Mouse (Mus musculus) forebrain, embryonic 11.5 days (tissue): Measurements from ENCODE around the gene Ss18l1. TPM values are rescaled to one million over a fixed set of nuclear protein-coding genes. Genes with fewer than 3 reads are reported as not detected.
A peak's percentile ranks its signal among the peaks of the same experiment; 100 is the strongest.

Source experiments
- ATAC-seq: fragments of 200-750 bp; cut with Nextera tagmentation; replicated peaks from 2 replicates; pipeline ENCODE4 v1.8.0; 2017; ENCODE audit warnings: moderate TSS enrichment; ENCODE audit not compliant: low FRiP score
- DNase-seq: peaks from one replicate; pipeline ENCODE4 v3.0.0-alpha.2; 2017; ENCODE audit warnings: low spot score
- H3K27ac ChIP-seq: fragments of 300-500 bp; sonication (generic); 2 replicates; pipeline ENCODE4 v1.5.1; 2014; ENCODE audit warnings: low read depth, low read length
- H3K27me3 ChIP-seq: fragments of 300-500 bp; sonication (generic); 2 replicates; pipeline ENCODE4 v1.6.1; 2014; ENCODE audit warnings: mild to moderate bottlenecking, low read length, mixed read lengths; ENCODE audit not compliant: control insufficient read depth, insufficient read depth
- H3K36me3 ChIP-seq: fragments of 300-500 bp; sonication (generic); 2 replicates; pipeline ENCODE4 v1.6.1; 2014; ENCODE audit warnings: mild to moderate bottlenecking, low read length, moderate library complexity, mixed read lengths; ENCODE audit not compliant: control insufficient read depth, insufficient read depth
- H3K4me1 ChIP-seq: fragments of 300-500 bp; sonication (generic); replicated peaks from 2 replicates; pipeline ENCODE4 v1.6.1; 2014; ENCODE audit warnings: low read length, mixed read lengths; ENCODE audit not compliant: control insufficient read depth, insufficient read depth
- H3K4me2 ChIP-seq: fragments of 300-500 bp; sonication (generic); 2 replicates; pipeline ENCODE4 v1.6.1; 2014; ENCODE audit warnings: low read depth, mild to moderate bottlenecking, low read length, moderate library complexity, mixed read lengths; ENCODE audit not compliant: severe bottlenecking
- H3K4me3 ChIP-seq: fragments of 300-500 bp; sonication (generic); 2 replicates; pipeline ENCODE4 v1.5.1; 2014; ENCODE audit warnings: low read depth, low read length
- H3K9ac ChIP-seq: fragments of 300-500 bp; sonication (generic); 2 replicates; pipeline ENCODE4 v1.6.1; 2014; ENCODE audit warnings: low read length
- H3K9me3 ChIP-seq: fragments of 300-500 bp; sonication (generic); 2 replicates; pipeline ENCODE4 v1.6.1; 2016; ENCODE audit warnings: low read length, mixed read lengths; ENCODE audit not compliant: control insufficient read depth
- WGBS: fragments of 180-500 bp; shearing (Covaris S2); extraction: QIAGEN DNeasy Blood & Tissue Kit; methylation state at CpG from one replicate; pipeline ENCODE4 v1.1.7; 2014; 5-methylcytosine and 5-hydroxymethylcytosine counted together
- polyA plus RNA-seq: library from polyadenylated mRNA; unstranded; fragments of >200 nt; fragmentation: Nextera tagmentation; extraction: Ambion mirVana; gene quantifications from 2 replicates; pipeline ENCODE4 v1.2.1, GENCODE M21; 2014

The Ss18l1 gene
- polyA plus RNA-seq, 1 experiment from 2014 or later: 17.8 TPM

- DNase-seq (peak; percentile 86), ATAC-seq (peak; percentile 52)
- Histone ChIP-seq H3K4me3 (peak overlapping the region; percentile 98), H3K27me3 (no peaks in the 10 kb centered on the region), H3K9ac (peak overlapping the region; percentile 89), H3K9me3 (no peaks in the 10 kb centered on the region), H3K4me2 (peak overlapping the region; percentile 71), H3K4me1 (peaks cover 4% of the 10 kb centered on the region; the same call in 1 of the 2 replicates), H3K27ac (peak overlapping the region; percentile 84), H3K36me3 (peaks cover 6% of the 10 kb centered on the region)
- WGBS: under 1% methylated on average over 63 of the region's 66 CpGs
Measured at GRCm38 (mm10) chr2:180042858-180043515, 678 bp downstream of the Ss18l1 start.

- peaks cover 4% of the 10 kb centered on the region; the same call in 1 of the 2 replicates for H3K4me1 ChIP-seq
- ATAC-seq: no peak
- no peak overlapping the region for H3K27ac ChIP-seq
- H3K36me3 ChIP-seq: no peaks in the 10 kb centered on the region
- no peak overlapping the region for H3K9ac ChIP-seq
- H3K4me2 ChIP-seq: no peak overlapping the region
- no peaks in the 10 kb centered on the region for H3K27me3 ChIP-seq
- DNase-seq: no peak
- 54% methylated on average over 4 of the region's 4 CpGs for WGBS
- no peaks in the 10 kb centered on the region for H3K9me3 ChIP-seq
- H3K4me3 ChIP-seq: no peak overlapping the region
Measured at GRCm38 (mm10) chr2:180045283-180045682, 3.0 kb downstream of the Ss18l1 start.

GRCm38 (mm10) chr2:180047580-180047979 is 5.3 kb downstream of the Ss18l1 start:
- DNase-seq (no peak), ATAC-seq (no peak)
- H3K9ac ChIP-seq: no peak overlapping the region
- WGBS: 90% methylated on average over 3 of the region's 3 CpGs
- H3K4me3 ChIP-seq: no peak overlapping the region
- H3K4me1 ChIP-seq: no peaks in the 10 kb centered on the region; the same call in 1 of the 2 replicates
- H3K27ac ChIP-seq: no peak overlapping the region
- no peaks in the 10 kb centered on the region for H3K27me3 ChIP-seq
- no peaks in the 10 kb centered on the region for H3K36me3 ChIP-seq
- no peaks in the 10 kb centered on the region for H3K9me3 ChIP-seq
- no peak overlapping the region for H3K4me2 ChIP-seq

- no peaks in the 10 kb centered on the region for H3K36me3 ChIP-seq
- H3K4me2 ChIP-seq: no peak overlapping the region
- no peak for ATAC-seq
- H3K4me3 ChIP-seq: no peak overlapping the region
- no peaks in the 10 kb centered on the region for H3K9me3 ChIP-seq
- no peak for DNase-seq
- no peaks in the 10 kb centered on the region for H3K27me3 ChIP-seq
- H3K9ac ChIP-seq: no peak overlapping the region
- no peak overlapping the region for H3K27ac ChIP-seq
- no peaks in the 10 kb centered on the region; the same call in 1 of the 2 replicates for H3K4me1 ChIP-seq
- 93% methylated on average over 18 of the region's 18 CpGs for WGBS
Measured at GRCm38 (mm10) chr2:180047980-180048635, 5.8 kb downstream of the Ss18l1 start.

GRCm38 (mm10) chr2:180050986-180051385 is 8.7 kb downstream of the Ss18l1 start:
- H3K27me3 ChIP-seq: no peaks in the 10 kb centered on the region
- H3K4me1 ChIP-seq: no peaks in the 10 kb centered on the region
- no peak overlapping the region for H3K9ac ChIP-seq
- H3K9me3 ChIP-seq: no peaks in the 10 kb centered on the region
- 27% methylated on average over 5 of the region's 5 CpGs for WGBS
- H3K4me3 ChIP-seq: no peak overlapping the region
- peaks cover 7% of the 10 kb centered on the region for H3K36me3 ChIP-seq
- DNase-seq (peak; percentile 88), ATAC-seq (peak; percentile 55; the same call in 1 of the 2 replicates)
- no peak overlapping the region for H3K27ac ChIP-seq
- no peak overlapping the region for H3K4me2 ChIP-seq

- Histone ChIP-seq H3K36me3 (peaks cover 7% of the 10 kb centered on the region), H3K27me3 (no peaks in the 10 kb centered on the region), H3K4me2 (no peak overlapping the region), H3K4me1 (no peaks in the 10 kb centered on the region), H3K27ac (no peak overlapping the region), H3K9ac (no peak overlapping the region), H3K9me3 (no peaks in the 10 kb centered on the region), H3K4me3 (no peak overlapping the region)
- DNase-seq: no peak
- 93% methylated on average over 14 of the region's 14 CpGs for WGBS
- 0 out of 2 replicates have a peak, but pooled peaks have one; percentile 42 for ATAC-seq
Measured at GRCm38 (mm10) chr2:180051986-180052733, 9.9 kb downstream of the Ss18l1 start.

- H3K9ac ChIP-seq: no peak overlapping the region
- H3K27me3 ChIP-seq: no peaks in the 10 kb centered on the region
- no peak overlapping the region for H3K4me2 ChIP-seq
- H3K27ac ChIP-seq: no peak overlapping the region
- no peaks in the 10 kb centered on the region for H3K4me1 ChIP-seq
- no peak overlapping the region for H3K4me3 ChIP-seq
- no peak for ATAC-seq
- no peak for DNase-seq
- 97% methylated on average over 9 of the region's 9 CpGs for WGBS
- H3K36me3 ChIP-seq: peaks cover 7% of the 10 kb centered on the region
- H3K9me3 ChIP-seq: no peaks in the 10 kb centered on the region
Measured at GRCm38 (mm10) chr2:180053001-180053400, 10.7 kb downstream of the Ss18l1 start.

- no peak overlapping the region for H3K4me3 ChIP-seq
- no peaks in the 10 kb centered on the region for H3K4me1 ChIP-seq
- H3K9me3 ChIP-seq: no peaks in the 10 kb centered on the region
- ATAC-seq (no peak), DNase-seq (no peak)
- no peak overlapping the region for H3K4me2 ChIP-seq
- H3K27ac ChIP-seq: no peak overlapping the region
- WGBS: 96% methylated on average over 11 of the region's 11 CpGs
- no peaks in the 10 kb centered on the region for H3K27me3 ChIP-seq
- no peak overlapping the region for H3K9ac ChIP-seq
- H3K36me3 ChIP-seq: peaks cover 22% of the 10 kb centered on the region
Measured at GRCm38 (mm10) chr2:180063338-180064131, 21.2 kb downstream of the Ss18l1 start.
